Mouse (Mus musculus) spleen, adult 2 months (tissue): ENCODE data around the gene Bcas2.

Experiments used
- CTCF ChIP-seq: fragments of 200-500 bp; IDR thresholded peaks from 2 replicates; pipeline ENCODE4 v1.5.1; 2011; ENCODE audit warnings: mild to moderate bottlenecking, inconsistent platforms; ENCODE audit not compliant: insufficient read depth, insufficient read length, insufficient replicate concordance; ENCODE audit errors: extremely low read depth
- POLR2A ChIP-seq: fragments of 200-500 bp; IDR thresholded peaks from 2 replicates; pipeline ENCODE4 v1.6.1; 2011; ENCODE audit warnings: low read depth, low read length, inconsistent platforms

GRCm38 (mm10) chr3:103208237-103208636 lies 36.8 kb downstream of the Bcas2 start:
- TF ChIP-seq CTCF (no peak), POLR2A (no peak)
